Mouse (Mus musculus): ENCODE data around the gene Phactr2. TPM values are rescaled to one million over a fixed set of nuclear protein-coding genes. Genes with fewer than 3 reads are reported as not detected.

Phactr2 gene
- total RNA-seq, 4 experiments from 2014 or later, result 23.1 to 26.1 (median 24.9) TPM

DNA sequence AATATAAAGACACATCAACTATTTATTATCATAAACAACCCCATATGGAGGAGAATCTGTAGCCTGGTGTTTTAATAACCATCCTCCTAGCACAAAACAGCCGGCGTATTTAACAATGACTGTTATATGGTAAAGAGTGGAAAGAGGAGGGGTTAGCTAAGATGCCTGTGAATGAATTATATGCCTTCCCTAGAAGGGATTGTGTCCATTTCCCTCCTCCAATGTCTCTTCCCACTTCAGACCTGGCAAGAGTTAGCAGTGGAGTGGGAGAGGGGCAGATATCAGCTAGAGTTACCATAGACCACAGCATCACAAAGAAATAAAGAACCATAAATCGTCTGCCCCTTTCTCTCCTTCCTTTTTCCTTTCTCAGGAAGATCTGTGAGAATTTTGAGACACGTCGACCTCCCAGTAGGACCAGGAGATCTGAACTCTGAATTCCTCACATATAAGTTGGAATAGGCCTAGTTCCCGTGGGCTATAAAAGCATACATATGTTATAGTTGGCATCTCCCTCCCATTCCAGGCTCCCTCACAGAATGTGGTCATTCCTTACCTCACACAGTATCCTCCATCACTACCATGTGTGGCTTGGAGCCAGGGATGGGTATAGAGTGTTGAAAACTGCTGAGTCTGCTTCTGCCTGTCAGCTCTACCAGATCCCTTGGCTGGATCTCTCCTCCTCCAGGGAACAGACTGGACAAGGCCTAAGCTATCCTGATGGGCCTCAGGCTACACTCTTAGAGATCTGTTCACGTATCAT, 25.7 kb downstream of the Phactr2 start:
- no peak for DNase-seq (ENCODE audit: low spot score in 2 of 2)

DNA sequence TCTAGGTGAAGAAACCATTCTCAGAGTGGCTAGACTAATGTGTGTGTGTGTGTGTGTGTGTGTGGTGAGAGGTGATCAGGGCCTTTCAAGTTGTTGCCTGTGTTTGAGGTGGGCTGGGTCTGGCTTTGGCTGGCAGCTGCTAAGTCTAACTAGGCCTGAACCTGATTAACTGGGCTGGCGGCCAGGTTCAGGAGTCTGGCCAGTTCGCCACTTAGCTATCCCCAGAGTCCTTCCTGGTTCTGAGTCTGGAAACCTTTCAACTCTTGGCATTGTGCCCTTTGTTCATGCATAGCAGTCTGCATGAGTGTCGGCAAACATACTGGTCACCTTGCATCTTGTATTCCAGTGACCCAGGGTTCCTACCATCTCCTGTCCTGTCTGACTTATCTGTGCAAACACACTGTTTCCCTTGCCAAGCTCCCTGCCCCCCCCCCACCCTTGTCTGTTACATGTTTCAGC, 27.4 kb downstream of the Phactr2 start:
- no peak for DNase-seq (ENCODE audit: low spot score in 2 of 2)

DNA sequence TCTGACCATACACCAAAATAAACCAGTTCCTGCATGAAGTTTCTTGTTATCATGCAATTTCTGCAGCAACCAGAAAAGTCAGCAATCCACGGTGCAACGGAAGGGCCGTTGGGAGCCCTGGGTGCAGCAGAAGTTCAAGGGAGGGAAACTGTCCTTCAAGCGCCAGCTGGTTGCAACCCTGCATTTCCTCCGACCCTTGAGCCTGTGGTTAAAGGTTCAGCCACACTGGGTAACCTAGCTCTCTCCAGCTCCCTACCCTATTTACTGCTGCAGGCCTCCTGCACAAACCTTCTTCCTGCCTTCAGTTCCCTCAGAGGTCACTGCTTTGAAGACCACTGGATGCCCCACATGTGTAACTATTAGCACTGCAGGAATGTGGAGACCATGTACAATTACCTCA, 30.0 kb downstream of the Phactr2 start:
- no peak for DNase-seq (ENCODE audit: low spot score in 2 of 2)

DNA sequence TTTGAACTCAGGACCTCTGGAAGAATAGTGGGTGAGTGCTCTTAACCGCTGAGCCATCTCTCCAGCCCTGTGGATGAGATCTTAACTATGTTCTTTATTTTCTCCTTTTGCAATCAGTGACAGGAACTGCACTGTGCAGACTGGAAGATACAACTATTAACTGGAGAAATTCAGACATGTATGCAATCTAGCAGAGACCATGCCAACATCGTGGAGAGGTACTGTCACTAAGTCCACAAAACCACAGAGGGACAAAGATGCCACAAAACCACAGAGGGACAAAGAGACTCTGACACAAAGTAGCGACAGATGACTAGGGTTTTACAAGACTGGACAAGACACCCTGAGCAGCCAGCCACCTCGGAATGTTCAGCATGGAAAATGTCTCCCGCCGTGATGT, 30.6 kb downstream of the Phactr2 start:
- no peak for DNase-seq (ENCODE audit: low spot score in 2 of 2)

DNA sequence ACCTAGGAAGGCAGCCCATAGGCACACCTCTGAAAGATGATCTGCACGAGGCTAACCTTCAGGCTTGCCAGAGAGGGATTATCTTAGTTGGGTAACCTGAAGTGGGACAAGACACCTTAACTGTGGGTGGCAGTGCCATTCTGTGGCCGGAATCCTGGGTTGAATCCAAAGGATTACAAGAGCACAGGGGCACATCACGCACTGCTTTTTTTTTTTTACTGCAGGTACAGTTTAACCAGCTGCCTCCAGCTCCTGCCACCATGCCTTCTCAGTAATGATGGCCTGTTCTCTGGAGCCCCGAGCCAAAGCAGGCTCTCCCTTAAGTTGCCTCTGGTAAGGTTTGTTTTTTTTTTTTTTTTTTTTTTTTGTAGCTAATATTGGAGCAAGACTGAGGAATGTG, 33.9 kb downstream of the Phactr2 start:
- no peak for DNase-seq (ENCODE audit: low spot score in 2 of 2)

DNA sequence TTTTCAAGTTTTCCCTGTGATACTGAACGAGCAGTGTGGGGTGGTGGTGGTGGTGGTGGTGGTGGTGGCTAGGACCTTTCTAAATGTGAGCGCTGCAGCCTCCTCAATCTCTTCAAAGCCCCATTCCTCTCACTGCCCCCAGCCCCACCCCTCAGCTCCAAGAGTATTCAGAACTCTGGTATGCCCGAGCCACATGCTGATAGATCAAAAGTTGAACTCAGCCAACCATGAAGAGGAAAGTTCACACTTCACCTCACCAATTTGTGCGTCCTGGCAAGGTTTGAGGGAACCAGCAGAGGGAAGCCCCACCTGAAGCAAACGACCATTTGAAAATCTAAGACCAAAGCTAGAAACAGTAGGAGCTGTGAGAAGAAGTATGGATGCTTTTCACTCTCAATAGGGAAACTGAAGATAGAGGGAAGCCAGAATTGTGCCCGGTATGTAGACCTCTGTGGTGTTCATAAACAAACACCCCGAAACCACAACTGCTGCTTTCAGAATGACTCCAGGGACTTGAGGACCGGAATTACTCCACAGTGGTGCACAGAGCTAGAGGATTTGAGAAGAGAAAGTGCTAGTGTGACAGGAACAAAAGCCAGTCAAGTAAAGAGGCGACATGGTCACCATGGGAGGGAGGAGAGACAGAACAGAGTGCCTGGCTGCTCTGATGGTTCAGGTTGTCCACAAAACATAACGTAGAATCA, 35.9 kb downstream of the Phactr2 start:
- no peak for DNase-seq (ENCODE audit: low spot score in 2 of 2)

DNA sequence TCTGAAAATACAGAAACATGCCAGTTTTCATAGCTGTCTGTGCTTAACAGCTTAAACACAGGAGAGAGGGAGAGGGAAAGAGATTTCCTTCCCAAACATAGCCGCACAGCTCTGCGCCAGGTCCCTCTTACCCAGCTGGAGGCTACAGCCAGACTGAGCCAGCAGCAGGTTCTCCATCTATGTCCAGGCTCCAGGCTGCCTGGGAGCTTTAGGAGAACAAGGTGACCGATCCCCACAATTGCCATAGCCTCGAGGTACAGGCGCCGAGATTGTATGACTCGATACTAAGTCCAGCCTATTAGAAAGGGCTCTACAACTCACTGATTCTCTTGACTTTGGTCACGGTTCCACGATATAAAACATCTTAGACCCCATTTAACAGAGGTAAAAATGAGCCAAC, 37.2 kb downstream of the Phactr2 start:
- DNase-seq (ENCODE audit: low spot score in 2 of 2), result no peak

DNA sequence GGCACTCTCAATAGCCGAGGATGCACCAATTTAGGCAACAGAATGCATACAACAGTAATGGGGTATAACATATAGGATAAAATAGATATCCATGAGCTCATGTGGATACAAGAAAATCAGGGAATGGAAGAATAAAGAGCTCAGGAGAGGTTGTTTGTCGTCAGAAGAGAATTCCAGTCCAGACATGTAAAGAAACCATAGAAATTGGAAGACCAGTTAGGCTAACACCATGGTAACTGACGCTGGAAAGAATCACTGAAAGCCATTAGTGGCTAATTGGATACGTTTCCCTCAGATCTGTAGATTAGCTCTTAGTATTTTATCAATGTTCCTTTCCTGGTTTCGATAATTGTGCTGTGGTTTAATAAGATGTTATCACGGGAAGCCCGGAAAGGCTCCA, 41.2 kb downstream of the Phactr2 start:
- no peak for DNase-seq (ENCODE audit: low spot score in 2 of 2)

DNA sequence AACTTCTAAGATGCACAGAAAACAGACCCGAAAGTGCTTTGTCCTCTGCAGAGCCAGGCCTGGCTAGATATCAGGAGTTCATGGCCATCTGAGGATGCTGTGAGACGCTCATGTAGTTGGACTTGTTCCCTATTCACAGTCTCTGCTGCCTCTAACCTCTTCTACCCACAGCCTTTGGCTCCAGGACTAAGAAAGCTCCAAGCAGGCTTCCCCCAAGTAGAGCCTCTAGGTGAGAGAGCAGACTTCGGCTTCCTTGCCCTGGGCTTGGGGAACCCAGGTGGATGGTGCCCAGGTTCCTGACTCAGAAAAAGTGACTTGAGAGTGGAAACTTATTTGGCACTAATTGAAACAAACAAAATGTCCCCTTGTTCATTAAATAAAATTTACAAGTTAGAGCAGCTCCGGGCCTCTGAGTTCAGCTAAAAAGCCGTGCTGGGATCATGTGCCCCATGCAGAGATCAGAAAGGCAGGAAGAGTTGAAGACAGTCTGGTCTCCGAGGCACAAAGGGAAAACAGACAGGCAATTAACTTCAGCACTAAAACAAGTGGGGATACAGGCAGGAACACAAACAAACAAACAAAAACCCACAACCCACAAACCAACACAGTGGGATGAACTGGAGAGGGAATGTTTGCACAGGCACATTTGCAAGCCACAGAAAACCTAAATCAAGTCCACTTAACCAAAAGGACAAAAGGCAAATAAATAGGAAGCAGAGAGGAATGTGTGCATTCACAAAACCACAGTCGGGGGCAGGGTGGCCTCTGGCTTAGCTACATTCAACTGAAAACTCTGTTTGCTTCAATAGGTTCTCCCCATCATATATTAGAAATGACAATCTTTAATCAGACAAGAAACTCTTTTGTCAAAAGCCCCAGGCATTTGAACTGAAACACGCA, 42.3 kb downstream of the Phactr2 start:
- DNase-seq (ENCODE audit: low spot score in 2 of 2), result no peak

DNA sequence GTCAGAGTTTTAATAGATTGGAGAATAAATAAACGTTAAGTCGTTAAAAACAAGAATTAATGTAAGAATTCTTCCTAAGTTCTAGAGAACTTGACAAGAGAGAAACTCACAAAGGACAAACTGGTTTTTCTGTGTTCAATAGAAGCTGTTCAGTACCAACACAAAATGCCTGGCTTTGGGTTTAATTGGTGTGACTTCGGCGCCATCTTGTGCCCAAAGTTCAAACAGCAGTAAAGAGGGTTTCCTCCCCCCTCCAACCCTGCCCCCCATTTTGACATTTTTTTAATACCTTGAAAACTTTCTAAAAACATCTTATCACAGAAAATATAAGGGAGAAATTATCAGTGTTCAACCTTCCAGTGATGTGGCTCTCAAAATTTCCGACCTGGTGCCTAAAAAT, 44.4 kb downstream of the Phactr2 start:
- DNase-seq (ENCODE audit: low spot score in 2 of 2), result peak in 1 of 2 experiments; percentile 55

DNA sequence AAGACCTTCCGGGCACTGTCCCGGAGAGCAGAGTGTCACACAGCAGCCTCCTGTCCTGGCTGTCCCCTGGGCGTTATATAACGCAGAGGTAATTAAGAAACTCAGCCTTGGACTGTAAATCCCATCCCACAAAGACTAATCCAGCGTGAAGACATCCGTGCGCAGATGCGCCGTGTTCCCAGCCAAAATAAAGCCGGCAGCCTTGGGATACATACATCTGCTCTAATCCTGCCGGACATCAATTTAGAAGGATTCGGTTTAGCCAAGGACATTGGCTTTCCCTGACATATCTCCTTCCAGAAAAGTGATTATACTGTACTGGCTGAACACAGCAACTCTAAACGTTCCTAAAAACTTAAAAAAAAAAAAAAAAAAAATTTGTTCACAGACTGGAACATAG, 45.0 kb downstream of the Phactr2 start:
- no peak for DNase-seq (ENCODE audit: low spot score in 2 of 2)

DNA sequence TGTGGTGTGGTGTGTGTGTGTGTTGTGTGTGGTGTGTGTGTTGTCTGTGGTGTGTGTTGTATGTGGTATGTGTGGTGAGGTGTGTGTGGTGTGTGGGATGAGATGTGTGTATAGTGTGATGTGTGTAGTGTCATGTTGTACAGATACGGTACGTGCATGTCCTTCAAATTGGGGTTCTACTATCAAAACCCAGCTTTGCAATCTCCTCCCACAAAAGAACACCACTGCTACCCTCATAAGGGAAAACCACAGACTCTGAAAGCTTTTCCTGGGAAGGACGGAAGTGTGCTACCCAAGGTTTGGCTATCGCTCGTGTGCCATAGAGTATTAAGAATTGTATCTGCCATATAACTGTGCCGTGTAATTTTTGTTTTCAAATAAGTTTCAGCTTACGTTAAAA, 45.7 kb downstream of the Phactr2 start:
- DNase-seq (ENCODE audit: low spot score in 2 of 2), result no peak

DNA sequence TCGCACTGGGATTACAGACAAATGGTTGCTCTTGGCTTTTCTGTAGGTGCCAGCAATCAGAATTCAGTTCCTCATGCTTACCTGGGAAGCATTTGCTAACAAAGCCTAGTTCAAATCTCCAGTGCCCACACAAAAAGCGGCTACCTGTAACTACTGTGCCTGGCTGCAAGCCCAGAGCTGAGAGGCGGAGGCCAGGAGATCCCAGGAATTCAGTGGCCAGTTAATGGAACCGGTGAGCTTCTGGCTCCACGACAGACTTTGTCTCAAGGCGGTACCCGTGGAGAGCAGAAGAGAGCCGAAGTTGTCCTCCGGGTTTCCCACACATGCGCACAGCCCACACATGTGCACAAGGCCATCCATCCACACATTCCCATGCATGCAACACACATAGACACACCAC, 46.6 kb downstream of the Phactr2 start:
- DNase-seq (ENCODE audit: low spot score in 2 of 2), result no peak

DNA sequence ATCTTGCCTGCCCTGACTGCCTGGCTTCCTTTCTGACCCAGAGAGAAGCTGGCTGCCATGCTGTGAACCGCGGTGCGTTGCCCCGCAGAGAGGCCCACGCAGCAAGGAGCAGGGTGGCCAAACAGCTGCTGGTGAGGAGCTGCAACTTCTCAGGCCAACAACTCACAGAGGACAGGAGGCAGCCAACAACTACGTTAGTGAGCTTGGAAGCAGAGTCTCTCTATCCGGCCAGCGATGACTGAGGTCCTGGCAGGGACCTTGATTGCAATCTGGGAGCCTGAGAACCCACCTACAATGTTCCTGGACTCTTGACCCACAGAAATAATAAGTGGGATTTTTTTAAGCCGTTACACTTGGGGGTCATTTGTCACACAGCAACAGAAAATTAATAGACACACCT, 49.0 kb downstream of the Phactr2 start:
- DNase-seq (ENCODE audit: low spot score in 2 of 2), result no peak

DNA sequence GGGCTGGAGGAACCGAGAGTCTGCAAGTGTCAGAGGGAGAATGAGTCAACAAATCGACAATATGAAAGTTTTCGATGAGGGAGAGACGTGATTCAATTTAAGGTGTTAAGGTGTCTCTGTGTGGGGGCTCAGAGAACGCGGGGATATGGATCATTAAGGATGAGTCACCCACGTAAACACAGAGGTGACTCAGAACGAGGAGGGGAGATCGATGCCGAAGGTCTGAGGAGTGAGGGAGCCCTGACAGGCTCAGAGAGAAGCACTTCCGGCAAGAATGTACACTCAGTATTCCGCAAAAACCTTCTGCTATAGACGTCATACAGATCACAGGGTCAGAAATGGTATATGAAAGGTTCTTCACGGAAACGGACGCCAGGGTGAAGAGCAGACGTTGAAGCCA, 49.7 kb downstream of the Phactr2 start:
- no peak for DNase-seq (ENCODE audit: low spot score in 2 of 2)

DNA sequence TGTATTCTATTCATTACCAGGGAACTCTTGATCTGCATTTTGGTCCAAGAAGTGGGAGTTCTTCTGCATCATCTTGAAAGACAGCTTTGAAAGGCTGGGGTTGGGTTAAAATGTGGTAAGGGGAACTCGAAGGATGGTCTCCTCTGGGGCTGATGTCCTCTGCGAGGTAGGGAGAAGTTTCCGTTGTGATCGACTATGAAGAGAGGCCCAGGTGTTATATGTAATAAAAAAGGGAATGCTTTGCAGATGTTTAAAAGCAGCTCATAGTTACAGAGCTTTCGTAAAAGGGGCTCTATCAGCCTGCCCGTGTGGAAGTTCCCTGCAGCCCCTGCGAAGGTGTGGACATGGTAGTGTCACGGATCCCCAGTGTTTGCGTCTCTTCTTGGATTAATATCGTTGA, 50.2 kb downstream of the Phactr2 start:
- no peak for DNase-seq (ENCODE audit: low spot score in 2 of 2)

DNA sequence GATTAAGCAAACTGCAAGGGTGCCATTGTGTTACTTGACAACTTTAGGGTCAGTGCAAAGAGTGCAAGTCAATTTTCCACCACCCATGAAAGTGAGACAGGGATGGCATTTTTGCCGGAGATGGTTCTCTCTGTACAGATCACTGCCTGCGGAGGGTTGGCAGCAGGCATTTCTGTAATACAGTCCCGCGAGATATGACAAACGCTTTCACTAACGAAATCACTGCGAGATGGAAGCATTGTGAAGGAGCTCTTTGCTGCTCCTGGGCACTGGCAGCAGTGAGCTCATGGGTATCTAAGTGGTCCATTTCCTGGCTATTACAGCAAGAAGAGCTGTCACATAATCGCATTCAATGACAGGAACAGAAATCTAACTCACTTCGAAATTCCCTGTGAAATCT, 52.1 kb downstream of the Phactr2 start:
- no peak for DNase-seq (ENCODE audit: low spot score in 2 of 2)

DNA sequence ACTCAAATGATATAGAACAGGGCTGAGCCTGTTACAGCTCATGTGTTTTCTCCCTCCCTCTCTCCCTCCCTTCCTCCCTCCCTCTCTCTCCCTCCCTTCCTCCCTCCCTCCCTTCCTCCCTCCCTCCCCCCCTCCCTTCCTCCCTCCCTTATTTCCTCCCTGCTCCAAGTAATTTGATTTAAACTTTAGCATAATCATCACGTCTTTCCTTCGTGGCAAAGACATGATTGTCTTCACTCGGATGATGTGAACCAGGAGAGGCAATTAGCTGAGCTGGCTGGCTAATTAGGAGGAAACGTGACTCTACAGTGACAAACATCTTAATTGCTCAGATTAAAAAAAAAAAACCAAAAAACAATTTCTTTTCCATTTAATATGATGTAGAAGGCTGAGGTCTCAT, 55.0 kb downstream of the Phactr2 start:
- no peak for DNase-seq (ENCODE audit: low spot score in 2 of 2)

DNA sequence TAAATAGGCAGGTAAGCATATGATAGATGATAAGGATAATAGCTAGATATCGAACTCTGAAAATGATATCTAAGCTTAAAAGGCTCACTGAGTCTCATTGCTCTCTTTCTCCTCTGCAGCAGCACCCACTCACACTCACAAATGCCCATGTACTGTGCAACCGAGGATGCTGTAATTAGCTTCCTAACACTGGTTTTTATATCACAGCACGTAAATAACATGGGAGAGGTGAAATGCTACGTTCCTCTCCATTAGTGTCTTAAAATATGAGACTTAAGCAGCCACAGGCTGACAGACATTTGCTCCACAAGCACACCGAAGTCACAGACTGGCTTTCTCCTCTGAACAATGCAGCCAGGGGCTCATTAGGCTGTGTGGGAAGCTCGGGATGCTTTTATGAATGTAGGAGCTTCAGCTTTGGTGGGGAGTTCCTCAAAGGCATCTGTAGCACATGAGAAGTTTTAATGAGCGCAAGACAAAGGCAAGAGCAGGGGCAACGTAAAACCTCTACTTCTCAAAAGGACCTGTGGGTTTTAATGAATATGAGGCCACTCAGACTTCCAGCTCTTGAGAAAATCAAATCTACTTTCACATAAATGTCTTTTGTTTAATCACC, 58.6 kb downstream of the Phactr2 start:
- no peak for DNase-seq (ENCODE audit: low spot score in 2 of 2)

DNA sequence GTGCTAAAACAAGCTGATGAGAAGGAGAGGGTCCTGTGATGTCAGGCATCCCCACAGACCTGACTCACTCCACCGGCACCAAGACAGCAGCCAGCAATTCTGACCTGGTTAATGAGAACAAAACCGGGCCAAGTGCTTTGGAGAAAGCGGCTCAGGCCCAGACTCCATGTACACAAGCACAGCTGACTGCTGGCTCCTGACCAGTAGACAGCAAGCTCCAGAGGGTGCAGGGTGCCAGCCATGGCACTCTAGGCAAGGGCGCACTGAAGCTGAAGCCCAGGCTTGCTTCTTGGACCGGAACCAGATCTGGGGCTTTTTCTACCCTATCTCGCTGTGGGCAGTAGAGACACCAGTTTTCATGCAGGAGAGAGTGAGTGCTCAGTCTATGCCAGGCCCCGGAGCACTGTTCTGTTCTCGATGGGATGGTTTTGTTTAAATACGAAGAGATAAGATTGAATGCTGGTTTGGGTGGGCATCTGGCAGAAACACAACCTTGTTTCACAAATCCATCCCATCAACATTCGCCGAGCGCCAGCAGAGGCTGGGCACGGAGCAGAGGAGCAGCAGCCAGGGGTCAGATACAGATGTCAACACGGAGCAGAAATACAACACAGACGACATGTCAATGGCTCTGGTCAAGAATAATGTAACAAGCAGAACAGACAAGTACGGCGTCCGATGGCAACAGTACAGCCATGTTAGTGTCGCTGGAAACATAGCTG, 61.8 kb downstream of the Phactr2 start:
- no peak for DNase-seq (ENCODE audit: low spot score in 2 of 2)

DNA sequence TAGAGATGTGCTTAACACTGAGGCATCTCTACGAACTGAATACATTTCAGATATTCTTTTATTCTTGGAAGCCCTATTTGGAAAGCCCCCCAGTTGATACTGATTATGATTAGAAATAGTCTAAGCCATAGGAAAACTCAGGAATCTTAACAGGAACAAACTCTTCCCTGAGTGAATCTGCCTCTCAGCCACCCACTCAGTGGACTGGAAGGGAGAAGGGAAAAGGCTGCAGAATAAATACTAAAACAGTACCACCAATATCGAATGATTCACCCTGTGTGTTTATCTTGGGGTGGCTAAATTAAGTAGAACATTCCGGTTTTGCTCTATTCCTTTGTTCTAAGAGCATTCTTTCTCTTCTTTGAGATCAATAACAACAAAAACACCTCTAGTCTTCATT, 63.2 kb downstream of the Phactr2 start:
- no peak for DNase-seq (ENCODE audit: low spot score in 2 of 2)
